Mouse (Mus musculus): ENCODE data around the gene Cacna2d2.

GRCm38 (mm10) chr9:107578587-107578986 lies 179.2 kb downstream of the Cacna2d2 start, which contains the start of gene Naa80:
- TF ChIP-seq CHD2 (IDR thresholded peaks at IDR 0.05; ENCODE audit: low read length) (no peak), CTCF (IDR thresholded peaks at IDR 0.05 in 2 of 3, conservative IDR thresholded peaks at IDR 0.05 in 1 of 3; ENCODE audit: control insufficient read depth in 1 of 3, insufficient read depth in 1 of 3, low read depth in 2 of 3, low read length in 3 of 3, poor library complexity in 1 of 3, severe bottlenecking in 1 of 3) (no peak), SMC3 (IDR thresholded peaks at IDR 0.05; ENCODE audit: low read depth, low read length) (no peak), POLR2A (IDR thresholded peaks at IDR 0.05; ENCODE audit: control insufficient read depth in 1 of 2, insufficient read depth in 1 of 2, low read depth in 1 of 2, low read length in 2 of 2, poor library complexity in 1 of 2) (no peak), TCF12 (IDR thresholded peaks at IDR 0.05; ENCODE audit: low read depth, low read length) (no peak), TBP (IDR thresholded peaks at IDR 0.05; ENCODE audit: low read depth, low read length) (no peak), RCOR1 (IDR thresholded peaks at IDR 0.05; ENCODE audit: low read depth, low read length) (no peak), E2F4 (IDR thresholded peaks at IDR 0.05; ENCODE audit: borderline replicate concordance, low read depth, low read length) (no peak), SIN3A (IDR thresholded peaks at IDR 0.05; ENCODE audit: low read length) (no peak), HCFC1 (IDR thresholded peaks at IDR 0.05; ENCODE audit: low read depth, low read length) (no peak), MEF2A (IDR thresholded peaks at IDR 0.05; ENCODE audit: extremely low read depth, insufficient replicate concordance, low read depth, low read length, poor library complexity, severe bottlenecking) (no peak), USF2 (IDR thresholded peaks at IDR 0.05; ENCODE audit: borderline replicate concordance in 1 of 2, insufficient read depth in 1 of 2, low read depth in 1 of 2, low read length in 2 of 2) (no peak)
